Mouse (Mus musculus): ENCODE measurements at regions not wholly inside any gene's neighbourhood (a gene's known extent, or its start where the extent isn't known, plus 50 kb on each side); places are given as distances from the start of the nearest gene placed in this dataset.

- H3K4me3 ChIP-seq, result no peak overlapping the region
- intact Hi-C loops (cut with DNase I), result no loop called here
- H3K27ac ChIP-seq, result no peak overlapping the region
- TF ChIP-seq CTCF (IDR thresholded peaks at IDR 0.05), result no peak
- no peak for DNase-seq
Measured at GRCm38 (mm10) chr16:77279495-77279894, 266.0 kb downstream of the Usp25 start.

GRCm38 (mm10) chr16:77273306-77273705 lies 259.8 kb downstream of the Usp25 start:
- DNase-seq, result no peak
- Histone ChIP-seq H3K27ac (no peak overlapping the region), H3K4me3 (no peak overlapping the region)
- intact Hi-C loops (cut with DNase I), result no loop called here
- no peak for TF ChIP-seq CTCF (IDR thresholded peaks at IDR 0.05)

- TF ChIP-seq CTCF (IDR thresholded peaks at IDR 0.05), result no peak
- Histone ChIP-seq H3K4me3 (no peak overlapping the region), H3K27ac (peak overlapping the region; percentile 58)
- intact Hi-C loops (cut with DNase I), result no loop called here
- DNase-seq, result no peak
Measured at GRCm38 (mm10) chr16:77268926-77269325, 255.4 kb downstream of the Usp25 start.

GRCm38 (mm10) chr16:77267679-77268078 lies 254.2 kb downstream of the Usp25 start:
- TF ChIP-seq CTCF (IDR thresholded peaks at IDR 0.05), result no peak
- no peak overlapping the region for H3K27ac ChIP-seq
- intact Hi-C loops (cut with DNase I), result no loop called here

DNA sequence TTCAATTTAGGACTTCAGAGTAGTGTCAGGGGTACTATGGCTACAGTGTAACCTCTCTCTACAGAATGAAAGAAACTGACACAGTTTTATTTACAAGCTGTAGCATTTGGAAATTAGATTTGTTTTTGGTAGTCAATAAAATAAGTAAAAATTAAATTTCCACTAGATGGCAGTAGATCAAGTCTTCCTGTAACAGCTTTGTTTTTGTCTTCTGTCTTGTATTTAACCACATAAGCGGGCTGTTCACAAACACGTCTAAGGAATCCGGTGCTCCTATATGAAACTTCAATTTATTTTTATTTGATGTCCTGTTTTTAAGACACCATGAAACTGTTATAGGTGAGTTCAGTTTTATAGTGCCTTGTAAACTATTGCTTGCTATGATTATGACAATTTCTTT lies 238.8 kb downstream of the Usp25 start:
- TF ChIP-seq CTCF (IDR thresholded peaks at IDR 0.05), result peak; percentile 58
- no peak for DNase-seq
- Histone ChIP-seq H3K27ac (no peak overlapping the region), H3K4me3 (no peak overlapping the region)
- intact Hi-C loops (cut with DNase I), result loop anchor here (1.0 kb wide), 1 partner anchor 192 kb away; no protein-coding TSS in a partner anchor

More at GRCm38 (mm10) chr16:77267679-77268078, 254.2 kb downstream of the Usp25 start:
- no peak overlapping the region for H3K4me3 ChIP-seq
- no peak for DNase-seq

DNA sequence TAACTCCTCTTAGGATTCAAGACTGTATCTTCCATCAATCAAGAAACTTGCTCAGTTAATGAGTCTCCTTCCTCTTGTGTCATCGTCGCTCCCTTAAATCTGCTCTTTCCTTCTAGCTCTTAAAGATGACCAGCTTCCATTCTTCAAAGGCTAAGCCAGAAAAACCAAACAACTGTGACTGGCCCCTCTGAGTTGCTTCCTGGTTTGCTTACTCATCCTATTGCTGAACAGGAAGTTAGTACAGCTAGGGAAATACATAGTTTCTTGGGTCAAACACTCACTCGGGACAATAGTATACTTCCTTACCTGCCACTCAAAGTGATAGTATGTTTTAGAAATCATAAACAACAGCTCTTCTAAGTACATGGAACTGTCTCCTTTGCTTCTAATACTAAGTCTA lies 237.9 kb downstream of the Usp25 start:
- Histone ChIP-seq H3K4me3 (no peak overlapping the region), H3K27ac (no peak overlapping the region)
- DNase-seq, result no peak
- no peak for TF ChIP-seq CTCF (IDR thresholded peaks at IDR 0.05)
- intact Hi-C loops (cut with DNase I), result no loop called here

GRCm38 (mm10) chr16:77240876-77241275 lies 227.4 kb downstream of the Usp25 start:
- intact Hi-C loops (cut with DNase I), result no loop called here
- H3K27ac ChIP-seq, result no peak overlapping the region
- H3K4me3 ChIP-seq, result no peak overlapping the region
- TF ChIP-seq CTCF (IDR thresholded peaks at IDR 0.05), result no peak
- DNase-seq, result no peak

DNA sequence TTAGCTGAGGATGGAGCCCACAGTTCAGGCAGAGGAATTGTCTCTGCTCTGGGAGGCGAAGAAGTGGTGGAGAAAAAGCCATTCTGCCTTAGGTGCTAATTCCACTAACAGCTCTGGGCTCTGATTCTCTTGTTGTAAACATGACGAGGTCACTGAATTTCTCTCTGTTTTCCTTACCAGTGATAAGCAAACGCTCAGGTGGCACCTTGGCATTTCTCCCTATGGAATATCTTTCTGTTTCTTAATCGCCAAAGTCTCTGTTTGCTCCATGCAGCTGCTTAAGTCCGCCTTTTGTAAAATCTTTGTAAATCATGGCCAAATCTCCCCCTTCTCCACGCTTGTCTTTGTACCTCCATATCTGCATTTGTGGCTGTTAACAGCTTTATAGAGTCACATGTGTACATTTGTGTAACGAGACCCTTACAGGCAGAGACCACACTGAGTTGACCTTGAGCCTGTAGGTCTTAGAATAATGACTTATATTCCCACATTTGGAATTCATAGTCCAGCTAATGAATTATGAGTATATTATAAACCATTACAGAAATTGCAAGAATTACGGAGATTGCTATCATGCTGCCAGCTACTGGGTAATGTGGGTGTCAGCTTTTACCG lies 225.8 kb downstream of the Usp25 start:
- no peak for DNase-seq
- intact Hi-C loops (cut with DNase I), result no loop called here
- TF ChIP-seq CTCF (IDR thresholded peaks at IDR 0.05), result no peak
- H3K4me3 ChIP-seq, result peak overlapping the region; percentile 52
- no peak overlapping the region for H3K27ac ChIP-seq

- intact Hi-C loops (cut with DNase I), result no loop called here
- TF ChIP-seq CTCF (IDR thresholded peaks at IDR 0.05), result no peak
- no peak for DNase-seq
Measured at GRCm38 (mm10) chr16:77238358-77239175, 225.1 kb downstream of the Usp25 start.

GRCm38 (mm10) chr16:77237631-77238357 lies 224.3 kb downstream of the Usp25 start:
- Histone ChIP-seq H3K27ac (no peak overlapping the region), H3K4me3 (no peak overlapping the region)
- no peak for DNase-seq
- intact Hi-C loops (cut with DNase I), result no loop called here
- TF ChIP-seq CTCF (IDR thresholded peaks at IDR 0.05), result no peak

More at GRCm38 (mm10) chr16:77238358-77239175, 225.1 kb downstream of the Usp25 start:
- Histone ChIP-seq H3K4me3 (peak overlapping the region; percentile 52), H3K27ac (no peak overlapping the region)

DNA sequence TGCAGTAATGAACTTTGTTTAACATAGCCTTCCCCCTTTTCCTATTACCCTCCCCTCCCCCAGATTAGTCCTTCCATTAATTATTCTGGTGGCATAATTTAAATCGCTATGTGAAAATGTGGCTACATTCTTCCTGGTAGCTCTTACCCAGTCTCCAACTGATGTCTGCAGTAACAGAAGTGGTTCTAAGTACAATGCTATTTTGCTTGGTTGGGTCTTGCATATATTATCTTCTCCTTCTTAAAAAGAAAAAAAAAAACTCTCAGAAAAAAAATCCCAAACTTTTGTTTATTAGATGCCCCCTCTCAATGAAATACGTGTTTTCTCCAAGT lies 223.7 kb downstream of the Usp25 start:
- no peak for TF ChIP-seq CTCF (IDR thresholded peaks at IDR 0.05)
- intact Hi-C loops (cut with DNase I), result no loop called here
- DNase-seq, result no peak
- H3K4me3 ChIP-seq, result peak overlapping the region; percentile 68
- no peak overlapping the region for H3K27ac ChIP-seq

DNA sequence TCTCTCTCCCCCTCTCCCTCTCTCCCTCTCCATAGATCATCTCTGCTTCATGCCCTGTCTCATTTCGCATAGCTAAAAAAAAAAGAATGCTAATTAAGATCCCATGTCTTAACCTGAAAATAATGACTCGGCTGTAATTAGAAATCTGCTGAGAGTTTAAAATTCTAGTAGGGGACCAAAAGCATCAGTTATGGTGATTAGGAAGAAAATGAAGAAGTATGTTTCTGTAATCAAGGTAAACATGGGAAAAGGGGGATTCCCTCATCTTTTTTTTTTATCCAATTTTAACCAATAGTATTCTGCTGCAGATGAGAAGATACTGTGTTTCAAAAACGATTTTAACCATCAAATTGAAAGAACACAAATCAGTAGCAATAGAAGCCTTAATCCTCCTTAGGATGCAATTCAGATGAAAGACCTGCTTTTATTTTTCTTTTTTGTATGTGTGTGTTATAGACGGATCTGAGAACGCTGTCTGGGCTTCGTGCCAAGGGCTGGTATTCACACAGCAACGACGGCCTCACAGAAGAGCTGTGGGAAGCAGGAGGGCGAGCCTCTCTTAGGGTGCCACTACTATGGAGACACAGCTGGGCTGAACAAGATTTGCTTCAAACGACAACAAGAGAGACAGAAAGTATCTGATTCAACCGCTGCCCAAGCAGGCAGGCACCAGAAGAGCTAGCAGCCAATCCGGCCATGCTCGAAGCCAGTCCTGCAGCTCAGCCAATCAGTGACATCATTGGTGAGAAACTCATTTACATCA lies 223.2 kb downstream of the Usp25 start:
- no peak for TF ChIP-seq CTCF (IDR thresholded peaks at IDR 0.05)
- H3K4me3 ChIP-seq, result peak overlapping the region; percentile 68
- H3K27ac ChIP-seq, result no peak overlapping the region
- DNase-seq, result peak; percentile 26
- intact Hi-C loops (cut with DNase I), result no loop called here

Measured in gastrocnemius, adult 2 months (tissue).